Mouse (Mus musculus): Measurements from ENCODE around the gene Arfgap3. TPM values are rescaled to one million over a fixed set of nuclear protein-coding genes. Genes with fewer than 3 reads are reported as not detected.

Arfgap3 gene
- total RNA-seq, 2 experiments from 2014 or later: 17.3 to 17.5 TPM

DNA sequence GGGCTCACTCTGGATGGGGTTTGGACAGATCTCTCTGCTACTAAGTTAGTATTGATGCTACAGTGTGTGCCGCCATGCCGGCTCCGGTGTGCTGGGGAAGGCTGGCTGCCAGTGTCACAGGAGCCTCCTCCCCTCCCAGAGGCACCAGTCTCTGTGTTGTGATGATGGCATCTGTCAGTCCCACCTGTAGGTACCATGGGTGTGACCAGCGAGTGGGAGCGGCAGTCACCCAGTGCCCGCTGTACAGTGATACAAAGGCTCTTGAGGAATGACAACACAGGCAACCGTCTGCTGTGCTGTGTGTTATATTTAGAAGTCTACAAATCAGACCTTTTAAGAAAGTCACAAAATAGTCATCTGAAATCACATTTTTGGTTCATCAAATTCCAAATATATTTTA, 50.6 kb downstream of the Arfgap3 start:
- peak overlapping the region; percentile 64 for H3K27ac ChIP-seq
- DNase-seq (ENCODE audit: low spot score in 2 of 2): no peak
- no peak for TF ChIP-seq CTCF (conservative IDR thresholded peaks at IDR 0.05)
- no peak overlapping the region for H3K4me3 ChIP-seq

DNA sequence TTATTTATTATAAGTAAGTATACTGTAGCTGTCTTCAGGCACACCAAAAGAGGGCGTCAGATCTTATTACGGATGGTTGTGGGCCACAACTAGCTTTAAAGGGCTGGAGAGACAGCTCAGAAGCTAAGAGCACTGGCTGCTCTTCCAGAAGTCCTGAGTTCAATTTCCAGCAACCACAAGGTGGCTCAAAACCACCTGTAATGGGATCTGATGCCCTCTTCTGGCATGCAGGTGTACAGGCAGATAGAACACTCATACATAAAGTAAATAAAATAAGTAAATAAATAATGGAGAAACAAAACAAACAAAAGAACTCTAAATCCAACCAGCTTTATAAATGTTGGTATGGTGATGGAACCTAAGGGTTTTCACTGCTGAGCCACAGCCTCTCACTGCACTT, 51.2 kb downstream of the Arfgap3 start:
- no peak overlapping the region for H3K4me3 ChIP-seq
- DNase-seq (ENCODE audit: low spot score in 2 of 2): no peak
- peak; percentile 48 for TF ChIP-seq CTCF (conservative IDR thresholded peaks at IDR 0.05)
- no peak overlapping the region for H3K27ac ChIP-seq

DNA sequence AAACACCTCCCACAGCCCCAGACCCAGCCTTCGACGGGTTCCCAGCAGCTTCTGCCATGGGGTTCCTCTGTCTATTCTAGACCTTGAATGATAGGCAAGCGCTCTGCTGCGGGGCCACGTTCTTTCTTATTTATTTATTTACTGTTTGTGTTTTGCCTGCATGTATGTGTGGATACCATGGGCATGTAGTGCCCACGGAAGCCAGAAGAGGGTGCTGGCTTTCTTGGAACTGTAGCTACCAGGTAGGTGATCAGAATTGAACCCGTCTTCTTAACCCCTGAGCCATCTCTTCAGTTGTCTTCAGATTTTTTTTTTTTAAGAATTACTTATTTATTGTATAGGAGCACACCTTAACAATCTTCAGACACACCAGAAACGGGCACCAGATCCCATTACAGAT, 51.7 kb downstream of the Arfgap3 start:
- H3K27ac ChIP-seq: no peak overlapping the region
- no peak overlapping the region for H3K4me3 ChIP-seq
- DNase-seq (ENCODE audit: low spot score in 2 of 2): no peak
- TF ChIP-seq CTCF (conservative IDR thresholded peaks at IDR 0.05): peak; percentile 53

DNA sequence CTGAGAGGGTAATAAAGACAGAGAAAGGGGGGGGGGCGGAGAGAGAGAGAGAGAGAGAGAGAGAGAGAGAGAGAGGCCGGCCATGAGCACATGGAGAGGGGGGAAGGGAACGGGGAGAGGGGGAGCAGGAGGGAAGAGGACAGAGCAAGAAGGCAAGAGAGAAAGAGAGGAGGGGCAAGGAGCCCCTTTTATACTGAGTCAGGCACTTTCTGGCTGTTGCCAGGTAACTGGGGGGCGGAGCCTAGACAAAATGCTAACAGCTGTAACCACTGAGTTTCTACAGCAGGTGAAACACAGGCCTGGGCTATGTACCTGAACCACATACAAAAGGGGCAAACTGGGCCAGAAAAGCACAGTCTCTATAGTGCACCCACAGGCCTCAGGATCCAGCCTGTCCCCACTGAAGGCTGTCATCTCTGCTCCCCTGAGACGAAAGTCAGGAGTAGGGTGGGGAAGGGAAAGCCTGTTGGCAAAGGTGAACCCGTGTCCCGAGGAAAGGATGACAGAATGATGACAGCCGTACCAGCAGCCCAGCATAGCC, 53.2 kb downstream of the Arfgap3 start:
- Histone ChIP-seq H3K27ac (no peak overlapping the region), H3K4me3 (no peak overlapping the region)
- DNase-seq (ENCODE audit: low spot score in 2 of 2): no peak
- TF ChIP-seq CTCF (conservative IDR thresholded peaks at IDR 0.05): no peak

DNA sequence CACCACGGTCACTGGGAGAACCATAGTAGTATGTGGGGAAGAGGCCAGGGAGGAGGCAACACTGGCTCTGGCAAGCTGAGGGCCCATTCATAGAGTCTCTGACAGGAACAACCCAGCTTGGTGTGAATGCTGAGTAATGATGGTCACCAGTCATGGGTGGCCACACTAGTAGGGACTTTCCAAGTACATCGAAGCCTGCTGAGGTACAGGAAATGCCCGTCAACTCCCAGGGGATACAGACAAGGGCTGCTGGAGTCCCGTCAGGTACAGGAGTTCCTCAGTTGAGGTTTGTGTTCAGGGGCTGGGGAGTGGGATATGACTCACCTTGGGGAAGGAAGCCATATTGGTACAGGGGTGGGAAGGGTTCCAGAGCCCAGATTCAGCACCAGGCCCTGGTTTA, 54.0 kb downstream of the Arfgap3 start:
- no peak overlapping the region for H3K4me3 ChIP-seq
- no peak overlapping the region for H3K27ac ChIP-seq
- DNase-seq (ENCODE audit: low spot score in 2 of 2): no peak
- TF ChIP-seq CTCF (conservative IDR thresholded peaks at IDR 0.05): no peak

DNA sequence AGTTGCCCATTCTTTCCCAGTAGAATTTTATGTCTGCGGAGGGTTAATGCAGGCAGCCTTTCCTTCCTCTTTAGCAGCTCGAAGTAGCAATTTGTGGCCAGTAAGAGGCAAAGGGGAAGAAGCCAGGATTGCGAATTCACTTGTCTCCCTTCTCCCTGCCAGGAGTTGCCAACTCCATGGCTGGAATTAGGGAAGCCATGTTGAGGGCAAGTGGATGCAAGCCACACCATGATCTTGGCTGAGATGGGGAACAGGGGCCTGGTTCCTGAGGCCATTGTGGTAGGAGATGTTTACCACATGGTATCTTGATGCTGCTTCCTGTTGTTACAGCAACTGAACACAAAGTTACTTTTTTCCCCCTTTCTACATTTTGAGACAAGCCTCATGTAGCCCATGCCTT, 55.1 kb downstream of the Arfgap3 start:
- Histone ChIP-seq H3K27ac (no peak overlapping the region), H3K4me3 (no peak overlapping the region)
- TF ChIP-seq CTCF (conservative IDR thresholded peaks at IDR 0.05): no peak
- no peak for DNase-seq (ENCODE audit: low spot score in 2 of 2)

DNA sequence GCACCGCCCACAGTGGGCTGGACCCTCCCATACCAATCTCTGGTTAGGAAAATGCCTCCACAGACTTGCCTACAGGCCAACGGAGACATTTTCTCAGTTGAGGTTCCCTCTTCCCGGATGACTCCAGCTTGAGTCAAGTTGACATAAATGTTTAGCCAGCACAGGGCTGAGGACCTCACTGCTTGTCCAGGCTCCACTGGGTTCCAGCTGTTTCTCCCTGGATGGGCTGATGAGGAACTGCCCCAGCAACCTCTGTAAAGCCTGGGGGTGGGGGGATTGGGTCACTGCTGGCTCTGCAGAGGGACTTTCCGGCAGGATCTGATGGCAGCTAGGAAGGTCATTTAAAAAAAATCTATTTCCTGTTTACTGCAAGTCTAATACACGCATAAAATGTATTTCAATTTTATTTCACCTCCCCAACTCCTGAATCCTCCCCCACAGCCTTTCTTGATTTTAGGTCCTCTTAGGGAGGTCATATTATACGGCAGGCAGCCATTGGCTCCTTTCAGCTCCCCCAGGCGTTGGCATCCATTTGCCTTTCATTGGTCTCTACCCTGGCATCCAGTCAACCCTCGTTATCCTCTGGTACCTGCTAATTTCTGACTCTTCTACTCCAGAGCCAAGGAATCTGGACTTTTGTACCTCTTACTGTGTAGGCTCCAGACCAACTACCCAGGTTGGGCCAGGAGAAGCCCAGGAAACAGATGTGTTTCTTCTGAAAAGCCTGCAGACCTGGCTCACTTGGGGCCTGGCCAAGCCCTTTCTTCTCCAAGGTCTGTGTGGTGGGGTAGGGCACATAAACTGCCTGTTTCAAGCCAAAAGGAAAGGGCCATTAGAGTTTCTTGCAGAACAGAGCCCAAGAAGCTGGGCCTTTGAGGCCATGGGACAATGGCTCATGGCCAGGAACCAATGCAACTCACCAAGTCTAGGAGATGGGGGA, 56.1 kb downstream of the Arfgap3 start:
- Histone ChIP-seq H3K27ac (no peak overlapping the region), H3K4me3 (no peak overlapping the region)
- no peak for DNase-seq (ENCODE audit: low spot score in 2 of 2)
- TF ChIP-seq CTCF (conservative IDR thresholded peaks at IDR 0.05): no peak

DNA sequence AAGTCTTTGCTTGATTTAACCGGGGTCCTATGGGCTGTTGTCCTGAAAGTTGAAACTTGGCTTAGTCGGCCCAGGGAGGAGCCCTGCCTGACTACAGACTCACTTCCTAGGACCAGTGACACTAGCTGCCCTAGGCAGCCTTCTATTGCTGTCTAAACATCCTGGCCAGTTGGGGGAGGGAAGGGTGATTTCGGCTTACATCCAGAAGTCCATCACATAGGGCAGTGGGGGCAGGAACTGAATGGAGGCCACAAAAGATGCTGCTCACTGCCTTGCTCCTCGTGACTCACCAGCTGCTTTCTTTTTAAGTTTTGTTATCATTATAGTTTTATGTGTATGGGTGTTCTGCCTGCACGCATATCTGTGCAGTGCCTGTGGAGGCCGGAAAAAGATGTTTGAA, 56.9 kb downstream of the Arfgap3 start:
- H3K27ac ChIP-seq: no peak overlapping the region
- DNase-seq (ENCODE audit: low spot score in 2 of 2): no peak
- H3K4me3 ChIP-seq: no peak overlapping the region
- TF ChIP-seq CTCF (conservative IDR thresholded peaks at IDR 0.05): no peak

DNA sequence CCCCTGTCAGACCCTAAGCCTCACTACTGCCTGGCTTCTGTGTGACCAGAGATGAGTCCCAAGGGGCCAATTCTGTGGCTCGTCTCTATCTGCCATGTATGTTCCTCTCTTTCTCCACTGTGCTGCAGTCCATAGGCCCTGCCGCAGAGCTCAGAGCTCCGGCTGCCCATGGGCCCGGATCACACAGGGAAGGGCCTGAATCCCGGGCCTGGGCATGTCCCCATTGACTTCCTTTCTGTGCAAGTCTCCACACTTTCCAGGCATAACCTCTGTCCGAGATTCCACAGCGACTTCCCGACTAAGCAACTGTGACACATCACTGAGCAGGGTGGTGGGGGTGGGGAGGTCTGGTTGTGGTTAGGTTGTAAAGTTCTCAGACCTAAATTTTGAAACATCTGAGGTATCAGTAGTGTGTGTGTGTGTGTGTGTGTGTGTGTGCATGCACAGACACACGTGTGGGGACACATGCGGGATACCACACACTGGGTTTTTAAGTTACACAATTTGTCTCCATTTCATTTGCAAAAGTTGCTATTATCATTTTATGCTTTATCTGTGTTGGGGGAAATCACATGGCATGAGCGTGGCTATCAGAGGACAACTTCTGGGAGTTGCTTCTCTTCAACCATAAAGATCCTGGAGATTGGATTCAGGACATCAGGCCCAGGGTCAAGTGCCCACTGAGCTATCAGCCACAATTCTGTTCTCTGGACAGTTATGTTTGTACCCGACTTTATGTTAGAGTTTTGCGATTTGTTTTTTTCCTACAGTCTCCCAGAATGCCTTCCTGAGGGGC, 57.6 kb downstream of the Arfgap3 start:
- Histone ChIP-seq H3K4me3 (no peak overlapping the region), H3K27ac (no peak overlapping the region)
- no peak for DNase-seq (ENCODE audit: low spot score in 2 of 2)
- no peak for TF ChIP-seq CTCF (conservative IDR thresholded peaks at IDR 0.05)

DNA sequence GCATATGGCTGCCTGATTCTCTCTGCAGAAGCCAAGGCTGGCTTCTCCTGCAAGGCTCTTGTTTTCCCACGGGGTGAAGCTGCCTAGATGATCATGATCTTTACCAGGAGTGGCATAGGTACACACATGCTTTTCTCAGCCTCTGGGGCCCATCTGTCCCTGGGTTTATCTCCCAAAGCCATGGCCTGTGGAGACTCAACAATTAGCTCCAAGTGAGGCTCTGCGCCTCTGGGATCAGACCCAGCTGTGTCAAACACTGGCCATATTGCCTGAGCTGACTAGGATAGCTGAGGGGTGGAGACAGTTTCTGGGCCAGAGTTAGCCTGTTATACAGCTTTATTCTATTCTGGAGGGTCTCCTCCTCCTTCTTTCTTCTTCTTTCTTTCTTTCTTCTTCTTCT, 59.1 kb downstream of the Arfgap3 start:
- H3K27ac ChIP-seq: no peak overlapping the region
- TF ChIP-seq CTCF (conservative IDR thresholded peaks at IDR 0.05): no peak
- DNase-seq (ENCODE audit: low spot score in 2 of 2): no peak

DNA sequence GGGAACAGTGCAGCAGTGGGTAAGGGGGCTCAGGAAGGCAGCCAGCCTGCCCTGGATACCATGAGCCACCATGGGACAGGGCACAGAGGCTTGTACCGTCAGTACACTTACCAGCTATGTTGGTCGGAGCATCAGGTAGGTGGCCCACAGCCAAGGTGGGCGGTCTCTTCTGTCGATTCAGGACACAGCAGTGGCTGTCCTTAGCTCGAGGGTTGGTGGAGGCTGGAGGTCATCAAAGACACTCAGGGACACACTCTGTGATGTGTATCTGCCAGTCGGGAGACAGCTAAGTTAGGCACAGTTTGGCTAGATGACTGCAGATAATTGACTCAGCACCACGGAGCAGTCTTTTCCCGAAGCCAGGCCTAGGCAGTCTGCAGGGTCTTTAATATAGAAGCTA, 65.2 kb downstream of the Arfgap3 start:
- no peak for TF ChIP-seq CTCF (conservative IDR thresholded peaks at IDR 0.05)
- Histone ChIP-seq H3K27ac (no peak overlapping the region), H3K4me3 (no peak overlapping the region)
- DNase-seq (ENCODE audit: low spot score in 2 of 2): no peak

More for the DNA sequence above, 59.1 kb downstream of the Arfgap3 start:
- no peak overlapping the region for H3K4me3 ChIP-seq

DNA sequence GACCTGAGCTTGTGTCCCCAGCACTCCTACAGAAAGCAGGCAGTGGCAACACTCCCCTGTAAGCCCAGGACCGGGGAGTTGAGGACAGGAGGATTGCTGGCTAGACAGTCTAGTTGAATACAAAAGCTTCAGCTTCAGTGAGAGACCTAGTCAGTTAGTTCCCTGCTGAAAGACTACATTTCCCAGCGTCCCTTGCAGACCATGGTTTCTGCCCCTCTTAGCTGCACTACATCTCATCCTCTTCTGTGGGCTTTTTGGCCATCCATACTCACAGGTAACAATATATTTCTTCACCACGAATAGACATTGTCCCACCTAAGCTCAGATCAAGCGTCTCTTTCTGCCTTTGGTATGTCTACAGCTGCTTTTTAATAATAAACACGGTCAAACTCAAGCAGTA, 67.7 kb downstream of the Arfgap3 start:
- no peak overlapping the region for H3K27ac ChIP-seq
- no peak for TF ChIP-seq CTCF (conservative IDR thresholded peaks at IDR 0.05)
- DNase-seq (ENCODE audit: low spot score in 2 of 2): no peak
- H3K4me3 ChIP-seq: no peak overlapping the region

DNA sequence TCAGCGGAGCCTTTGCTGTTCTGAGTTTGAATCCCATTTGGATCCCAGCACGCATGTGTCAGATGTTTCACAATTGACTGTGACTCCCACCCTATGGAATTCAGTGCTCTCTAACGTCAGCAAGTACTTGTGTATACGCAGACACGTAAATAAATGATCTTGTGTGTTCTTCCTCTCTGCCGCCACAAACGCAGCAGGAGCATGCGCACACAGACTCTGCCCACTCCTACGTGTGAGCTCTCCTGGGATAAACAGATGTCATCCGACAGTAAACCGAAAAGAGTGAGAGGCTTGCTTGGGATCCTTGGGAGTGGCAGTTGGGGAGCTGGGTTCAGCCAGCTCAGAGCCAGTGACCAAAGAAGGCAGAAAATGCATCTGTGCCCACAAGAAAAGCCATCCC, 68.7 kb downstream of the Arfgap3 start:
- DNase-seq (ENCODE audit: low spot score in 2 of 2): no peak
- Histone ChIP-seq H3K27ac (no peak overlapping the region), H3K4me3 (no peak overlapping the region)
- no peak for TF ChIP-seq CTCF (conservative IDR thresholded peaks at IDR 0.05)

Measured in layer of hippocampus, adult 2 months (tissue).